Mouse (Mus musculus) granulocyte monocyte progenitor cell, adult 5-6 weeks (primary cell): ENCODE measurements around the gene A630095E13Rik. TPM values are rescaled to one million over a fixed set of nuclear protein-coding genes. Genes with fewer than 3 reads are reported as not detected.
"Not testable (repeated sequence)": the region's sequence is repeated elsewhere in the genome, so short reads cannot be mapped to it uniquely, and the experiment has no call there.

Experiments
- ATAC-seq: replicated peaks from 2 replicates; pipeline ENCODE4 v1.8.0; 2016; ENCODE audit warnings: mild to moderate bottlenecking, moderate TSS enrichment, inconsistent platforms; ENCODE audit not compliant: poor library complexity, severe bottlenecking
- total RNA-seq, 2 experiments: library from RNA; stranded (forward) in 1 of 2; stranded (reverse) in 1 of 2; fragments of 200-712, 200-1000 nt in 1 of 2; fragments of >200 nt in 1 of 2; fragmentation: Nextera tagmentation in 1 of 2; gene quantifications; 2 replicates each; pipeline ENCODE4 v1.2.3; 2014 to 2017

A630095E13Rik gene
- total RNA-seq (2014; fragmentation: Nextera tagmentation): not detected in 2 replicates
- not detected in 2 replicates for total RNA-seq (2017)

DNA sequence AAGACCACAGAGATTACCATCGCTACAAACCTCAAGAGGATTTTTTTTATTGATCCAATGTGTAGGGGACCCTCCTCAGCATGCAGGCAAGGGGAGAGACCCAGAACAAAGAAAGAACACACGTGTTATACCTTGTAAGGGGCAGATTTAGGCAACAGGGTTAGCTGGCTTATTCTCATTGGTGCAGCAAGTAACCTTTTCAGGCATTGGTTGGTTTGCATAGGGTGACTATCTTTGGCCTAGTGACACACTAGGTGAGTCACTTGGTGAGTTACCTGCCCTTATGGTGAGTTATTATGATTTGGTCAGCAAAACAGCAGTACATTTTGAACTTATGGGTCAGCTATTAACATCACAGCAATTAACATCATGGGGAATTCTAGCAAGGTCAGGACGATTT lies at the start of gene A630095E13Rik:
Gene A630095E13Rik, minus strand, starts transcription at position 101 of the 400 bp plus-strand sequence.
- ATAC-seq: not testable (repeated sequence)

DNA sequence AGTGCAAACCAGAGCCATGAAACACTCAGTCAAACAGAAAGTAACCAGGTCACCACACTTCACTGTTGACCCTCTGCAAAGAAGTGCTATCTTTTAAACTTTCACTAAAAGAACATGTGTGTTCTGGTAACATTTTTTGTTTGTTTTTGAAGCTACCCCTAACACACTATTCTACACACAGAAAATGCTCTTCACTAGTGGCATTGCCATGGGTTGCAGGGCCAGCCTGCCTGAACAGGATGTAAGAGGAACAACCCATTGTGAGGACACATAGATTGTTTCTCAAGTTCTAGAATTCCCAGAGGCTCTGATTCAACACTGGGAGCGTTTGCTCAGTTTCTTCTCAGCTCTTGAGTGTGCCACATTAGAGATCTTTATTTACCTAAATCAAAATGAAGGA lies 49.7 kb upstream of the A630095E13Rik start, which contains the start of gene Acrv1:
Gene Acrv1, plus strand, starts transcription at position 301 of the 400 bp plus-strand sequence.
- ATAC-seq: no peak

DNA sequence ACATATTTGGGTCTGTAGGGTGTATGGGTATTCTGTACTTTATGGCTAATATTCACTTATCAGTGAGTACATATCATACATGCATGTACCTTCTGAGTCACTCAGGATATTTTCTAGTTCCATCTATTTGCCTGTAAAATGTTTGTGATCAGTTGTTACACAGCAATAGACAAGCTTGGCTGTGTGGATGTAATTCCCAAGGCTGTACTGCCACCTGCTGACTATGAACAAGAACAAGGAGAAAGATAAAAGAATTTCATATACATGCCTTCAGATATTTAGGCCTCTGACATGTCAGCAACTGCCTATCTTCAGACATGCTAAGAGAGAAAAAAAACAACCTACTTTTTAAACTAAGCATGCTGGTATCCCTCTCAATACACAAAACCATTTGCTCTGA lies 44.2 kb upstream of the A630095E13Rik start:
- ATAC-seq: no peak

DNA sequence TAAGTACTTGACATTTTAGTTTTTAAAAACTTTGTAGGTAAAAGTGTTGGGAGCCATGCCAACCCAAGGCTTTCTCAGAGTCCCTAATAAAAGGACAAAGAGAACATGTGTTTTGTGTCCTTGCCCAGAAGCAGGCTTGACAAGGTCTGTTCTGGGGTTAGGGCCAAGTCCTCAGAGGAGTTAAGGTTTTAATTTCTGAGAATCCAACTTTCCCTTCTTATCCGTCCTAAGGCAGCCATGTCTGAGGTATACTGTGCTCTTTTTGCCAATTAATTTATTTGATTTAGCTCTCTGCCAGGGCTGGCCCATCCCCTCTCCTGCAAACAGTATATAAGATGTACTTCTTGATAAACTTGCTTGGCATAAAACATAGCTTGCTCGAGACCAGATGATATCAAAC lies 38.2 kb upstream of the A630095E13Rik start:
- no peak for ATAC-seq

Other genes starting within 250 kb of the A630095E13Rik start
- gene Gm7257, start 211.5 kb downstream of the A630095E13Rik start, total RNA-seq (2014; fragmentation: Nextera tagmentation): not detected in 2 replicates
- not detected in 2 replicates for gene Gm7257, start 211.5 kb downstream of the A630095E13Rik start, total RNA-seq (2017)
- gene Gm9513, start 167.7 kb downstream of the A630095E13Rik start, total RNA-seq (2014; fragmentation: Nextera tagmentation): not detected in 2 replicates
- gene Gm9513, start 167.7 kb downstream of the A630095E13Rik start, total RNA-seq (2017): not detected in 2 replicates
- gene Gm5615, start 101.4 kb downstream of the A630095E13Rik start, total RNA-seq (2014; fragmentation: Nextera tagmentation): not detected in 2 replicates
- not detected in 2 replicates for gene Gm5615, start 101.4 kb downstream of the A630095E13Rik start, total RNA-seq (2017)
- not detected in 2 replicates for gene Gm17689, start 60.7 kb downstream of the A630095E13Rik start, total RNA-seq (2014; fragmentation: Nextera tagmentation)
- gene Gm17689, start 60.7 kb downstream of the A630095E13Rik start, total RNA-seq (2017): not detected in 2 replicates
- not detected in 2 replicates for gene Acrv1, start 49.8 kb upstream of the A630095E13Rik start, total RNA-seq (2014; fragmentation: Nextera tagmentation)
- not detected in 2 replicates for gene Acrv1, start 49.8 kb upstream of the A630095E13Rik start, total RNA-seq (2017)
- gene Chek1, start 83.7 kb upstream of the A630095E13Rik start, total RNA-seq (2014; fragmentation: Nextera tagmentation): 45.0 and 55.1 TPM in 2 replicates
- 122 and 141 TPM in 2 replicates for gene Chek1, start 83.7 kb upstream of the A630095E13Rik start, total RNA-seq (2017)
- gene Stt3a, start 124.3 kb upstream of the A630095E13Rik start, total RNA-seq (2014; fragmentation: Nextera tagmentation): 193 and 246 TPM in 2 replicates
- gene Stt3a, start 124.3 kb upstream of the A630095E13Rik start, total RNA-seq (2017): 596 and 768 TPM in 2 replicates
- gene Ei24, start 154.0 kb upstream of the A630095E13Rik start, total RNA-seq (2014; fragmentation: Nextera tagmentation): 47.8 and 59.9 TPM in 2 replicates
- gene Ei24, start 154.0 kb upstream of the A630095E13Rik start, total RNA-seq (2017): 36.9 and 43.2 TPM in 2 replicates
- gene Fez1, start 178.5 kb upstream of the A630095E13Rik start, total RNA-seq (2014; fragmentation: Nextera tagmentation): not detected in 2 replicates
- gene Fez1, start 178.5 kb upstream of the A630095E13Rik start, total RNA-seq (2017): not detected in 2 replicates